Mouse (Mus musculus): Measurements from ENCODE around the gene Lrg1.

DNA sequence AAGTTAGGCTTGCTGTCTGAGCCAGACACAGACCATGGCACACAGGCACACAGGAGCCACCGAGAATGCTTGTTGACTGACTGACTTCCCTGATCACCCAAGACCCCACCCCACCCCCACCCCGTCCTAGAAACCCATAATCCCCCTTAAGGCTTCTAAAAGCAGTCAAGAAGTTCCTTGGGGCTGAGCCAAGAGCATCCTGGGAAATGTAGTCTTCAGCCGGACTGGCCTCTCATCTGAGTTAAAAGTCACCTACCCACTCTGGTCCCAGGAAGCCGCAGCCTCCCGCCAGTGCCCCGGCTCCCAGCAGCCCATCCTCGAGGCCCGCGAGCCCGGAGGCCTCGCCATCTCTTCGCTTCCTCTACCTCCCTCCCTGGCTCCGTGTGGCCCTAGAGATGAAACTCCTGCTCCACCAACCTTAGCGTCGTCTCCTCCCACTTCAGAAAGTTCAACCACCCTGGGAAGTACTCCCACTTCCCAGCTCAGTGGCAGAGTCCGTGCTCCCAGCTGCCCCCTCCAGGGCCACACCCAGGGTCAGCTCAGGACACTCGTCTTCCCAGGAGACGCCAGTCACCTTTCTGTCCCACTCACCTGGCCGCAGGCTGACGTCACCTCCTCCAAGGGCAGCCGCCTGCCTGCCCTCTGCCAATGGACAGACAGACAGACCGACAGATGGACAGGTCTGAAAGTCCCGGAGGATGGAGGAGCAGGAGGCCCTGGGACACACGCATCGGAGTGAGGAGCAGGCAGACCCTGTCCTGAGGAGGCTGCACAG is 16.2 kb upstream of the Lrg1 start:
- TF ChIP-seq POLR2A (IDR thresholded peaks at IDR 0.05; ENCODE audit: borderline replicate concordance, extremely low read depth, insufficient read depth, insufficient read length, poor library complexity, severe bottlenecking) (no peak), CTCF (IDR thresholded peaks at IDR 0.05; ENCODE audit: borderline replicate concordance, extremely low read depth, insufficient read depth, insufficient read length) (no peak)

All from brain, embryonic 14.5 days (tissue).